Mouse (Mus musculus): ENCODE measurements around the gene Tmem156. TPM values are rescaled to one million over a fixed set of nuclear protein-coding genes. Genes with fewer than 3 reads are reported as not detected.

Tmem156 gene
- total RNA-seq, 2 experiments from 2014 or later = 1.7 to 3.6 TPM

GRCm38 (mm10) chr5:65100002-65100401 is 8.1 kb upstream of the Tmem156 start:
- ATAC-seq (replicated peaks; ENCODE audit: low FRiP score, poor library complexity, severe bottlenecking) = no peak

- no peak for ATAC-seq (replicated peaks; ENCODE audit: low FRiP score, poor library complexity, severe bottlenecking)
Observed at GRCm38 (mm10) chr5:65097457-65097856, 5.5 kb upstream of the Tmem156 start.

- ATAC-seq (replicated peaks; ENCODE audit: low FRiP score, poor library complexity, severe bottlenecking) = no peak
Observed at GRCm38 (mm10) chr5:65096805-65097204, 4.9 kb upstream of the Tmem156 start.

- no peak for ATAC-seq (replicated peaks; ENCODE audit: low FRiP score, poor library complexity, severe bottlenecking)
Observed at GRCm38 (mm10) chr5:65096082-65096481, 4.2 kb upstream of the Tmem156 start.

GRCm38 (mm10) chr5:65094902-65095545 is 3.1 kb upstream of the Tmem156 start:
- ATAC-seq (replicated peaks; ENCODE audit: low FRiP score, poor library complexity, severe bottlenecking) = no peak

GRCm38 (mm10) chr5:65093769-65094168 is 1.8 kb upstream of the Tmem156 start:
- no peak for ATAC-seq (replicated peaks; ENCODE audit: low FRiP score, poor library complexity, severe bottlenecking)

- no peak for ATAC-seq (replicated peaks; ENCODE audit: low FRiP score, poor library complexity, severe bottlenecking)
Observed at GRCm38 (mm10) chr5:65091184-65091858, 611 bp downstream of the Tmem156 start.

- ATAC-seq (replicated peaks; ENCODE audit: low FRiP score, poor library complexity, severe bottlenecking) = no peak
Observed at GRCm38 (mm10) chr5:65089707-65090106, 2.2 kb downstream of the Tmem156 start.

- ATAC-seq (replicated peaks; ENCODE audit: low FRiP score, poor library complexity, severe bottlenecking) = no peak
Observed at GRCm38 (mm10) chr5:65086522-65086921, 5.4 kb downstream of the Tmem156 start.

GRCm38 (mm10) chr5:65081836-65082235 is 10.1 kb downstream of the Tmem156 start:
- ATAC-seq (replicated peaks; ENCODE audit: low FRiP score, poor library complexity, severe bottlenecking) = no peak

- ATAC-seq (replicated peaks; ENCODE audit: low FRiP score, poor library complexity, severe bottlenecking) = no peak
Observed at GRCm38 (mm10) chr5:65079881-65080280, 12.1 kb downstream of the Tmem156 start.

GRCm38 (mm10) chr5:65078081-65078480 is 13.9 kb downstream of the Tmem156 start:
- ATAC-seq (replicated peaks; ENCODE audit: low FRiP score, poor library complexity, severe bottlenecking) = no peak

- no peak for ATAC-seq (replicated peaks; ENCODE audit: low FRiP score, poor library complexity, severe bottlenecking)
Observed at GRCm38 (mm10) chr5:65076748-65077147, 15.2 kb downstream of the Tmem156 start.

- no peak for ATAC-seq (replicated peaks; ENCODE audit: low FRiP score, poor library complexity, severe bottlenecking)
Observed at GRCm38 (mm10) chr5:65076087-65076486, 15.8 kb downstream of the Tmem156 start.

- ATAC-seq (replicated peaks; ENCODE audit: low FRiP score, poor library complexity, severe bottlenecking) = no peak
Observed at GRCm38 (mm10) chr5:65074693-65075092, 17.2 kb downstream of the Tmem156 start.

- no peak for ATAC-seq (replicated peaks; ENCODE audit: low FRiP score, poor library complexity, severe bottlenecking)
Observed at GRCm38 (mm10) chr5:65073247-65073646, 18.7 kb downstream of the Tmem156 start.

GRCm38 (mm10) chr5:65071689-65072118 is 20.2 kb downstream of the Tmem156 start:
- no peak for ATAC-seq (replicated peaks; ENCODE audit: low FRiP score, poor library complexity, severe bottlenecking)

- ATAC-seq (replicated peaks; ENCODE audit: low FRiP score, poor library complexity, severe bottlenecking) = no peak
Observed at GRCm38 (mm10) chr5:65069872-65070271, 22.1 kb downstream of the Tmem156 start.

- no peak for ATAC-seq (replicated peaks; ENCODE audit: low FRiP score, poor library complexity, severe bottlenecking)
Observed at GRCm38 (mm10) chr5:65068166-65068565, 23.8 kb downstream of the Tmem156 start.

GRCm38 (mm10) chr5:65063266-65063665 is 28.7 kb downstream of the Tmem156 start:
- no peak for ATAC-seq (replicated peaks; ENCODE audit: low FRiP score, poor library complexity, severe bottlenecking)

GRCm38 (mm10) chr5:65062236-65062635 is 29.7 kb downstream of the Tmem156 start:
- no peak for ATAC-seq (replicated peaks; ENCODE audit: low FRiP score, poor library complexity, severe bottlenecking)

- ATAC-seq (replicated peaks; ENCODE audit: low FRiP score, poor library complexity, severe bottlenecking) = no peak
Observed at GRCm38 (mm10) chr5:65059806-65060205, 32.1 kb downstream of the Tmem156 start.
